Mouse (Mus musculus): Measurements from ENCODE around the gene Rab34.

The Rab34 gene

DNA sequence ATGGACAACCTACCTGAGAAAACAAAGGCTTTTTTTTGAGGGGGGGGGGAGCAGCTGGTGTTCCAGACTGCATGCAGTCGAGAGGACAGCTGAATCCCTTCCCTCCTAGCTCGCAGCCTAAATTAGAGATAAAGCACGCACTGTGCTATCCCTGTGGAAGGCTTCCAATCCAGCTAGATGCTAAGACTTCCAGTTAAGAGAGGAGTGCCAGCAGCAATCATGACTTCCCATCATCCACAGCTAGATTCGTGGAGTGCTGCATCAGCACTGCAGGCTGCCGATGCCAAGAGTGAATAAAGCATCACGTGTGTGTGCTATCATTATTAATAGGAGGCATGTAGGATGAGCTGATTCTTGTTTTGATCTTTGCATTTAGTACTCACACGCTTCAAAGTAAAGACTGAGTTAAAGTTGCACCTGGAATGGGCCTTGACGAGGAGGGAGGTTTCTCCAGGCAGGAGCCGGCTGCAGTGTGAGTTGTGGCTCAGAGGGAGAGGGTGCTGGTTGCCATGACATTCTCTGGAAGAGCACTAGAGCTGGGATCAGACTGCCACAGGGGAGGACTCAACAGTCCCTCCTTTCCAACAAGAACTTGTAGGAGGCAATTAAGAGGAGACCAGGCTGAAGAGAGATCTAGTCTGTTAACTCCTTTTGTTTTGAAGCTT, 52.1 kb downstream of the Rab34 start:
- DNase-seq = no peak
